Mouse (Mus musculus) thymus, adult 2 months (tissue): ENCODE data around the gene Sla2.

Experiments
- CTCF ChIP-seq: fragments of 200-500 bp; IDR thresholded peaks from 2 replicates; pipeline ENCODE4 v1.5.1; 2012; ENCODE audit warnings: mild to moderate bottlenecking, control low read depth, low read length, moderate library complexity, borderline replicate concordance; ENCODE audit not compliant: control insufficient read depth, poor library complexity, insufficient read depth; ENCODE audit errors: extremely low read depth
- POLR2A ChIP-seq: fragments of 200-500 bp; IDR thresholded peaks from 2 replicates; pipeline ENCODE4 v1.6.1; 2012; ENCODE audit warnings: mild to moderate bottlenecking, low read length, control low read depth, moderate library complexity; ENCODE audit not compliant: control insufficient read depth, poor library complexity, insufficient read depth; ENCODE audit errors: extremely low read depth

GRCm38 (mm10) chr2:156868994-156869393 lies 18.0 kb downstream of the Sla2 start:
- no peak for TF ChIP-seq POLR2A
- no peak for TF ChIP-seq CTCF
